Mouse (Mus musculus) CD4-positive helper T cell, adult 2 months (primary cell): ENCODE measurements around the gene Rergl.

ENCODE experiments used
- DNase-seq: peaks from one replicate; pipeline ENCODE4 v3.0.0-alpha.2; 2012; ENCODE audit warnings: low read depth, missing footprints, low spot score

Rergl gene

GRCm38 (mm10) chr6:139501876-139502275, at the start of gene Rergl:
Rergl (minus strand) TSS chr6:139501976.
- no peak for DNase-seq

GRCm38 (mm10) chr6:139538469-139538868, 36.7 kb upstream of the Rergl start:
- DNase-seq, result no peak

- no peak for DNase-seq
These were observed 23.6 kb upstream of the Rergl start for GRCm38 (mm10) chr6:139525406-139525805.

DNA sequence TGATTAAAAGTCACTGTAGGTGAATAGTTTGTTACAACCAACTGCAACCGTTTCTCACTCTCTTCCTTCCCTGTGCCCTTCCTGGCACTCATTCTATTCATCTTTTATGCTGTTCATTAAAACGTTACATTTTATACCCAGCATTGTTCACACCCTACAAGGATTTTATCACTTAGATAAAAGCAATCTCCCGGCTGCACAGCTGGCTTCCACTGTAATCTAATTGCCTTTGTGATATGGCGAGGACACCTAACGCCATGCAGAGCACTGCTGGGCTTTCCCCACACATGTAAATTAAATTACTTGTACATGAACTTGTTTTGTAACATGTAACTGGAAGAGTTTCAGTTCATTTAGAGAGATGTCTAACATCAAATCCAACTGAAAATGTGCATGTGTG, 22.5 kb upstream of the Rergl start:
- no peak for DNase-seq

DNA sequence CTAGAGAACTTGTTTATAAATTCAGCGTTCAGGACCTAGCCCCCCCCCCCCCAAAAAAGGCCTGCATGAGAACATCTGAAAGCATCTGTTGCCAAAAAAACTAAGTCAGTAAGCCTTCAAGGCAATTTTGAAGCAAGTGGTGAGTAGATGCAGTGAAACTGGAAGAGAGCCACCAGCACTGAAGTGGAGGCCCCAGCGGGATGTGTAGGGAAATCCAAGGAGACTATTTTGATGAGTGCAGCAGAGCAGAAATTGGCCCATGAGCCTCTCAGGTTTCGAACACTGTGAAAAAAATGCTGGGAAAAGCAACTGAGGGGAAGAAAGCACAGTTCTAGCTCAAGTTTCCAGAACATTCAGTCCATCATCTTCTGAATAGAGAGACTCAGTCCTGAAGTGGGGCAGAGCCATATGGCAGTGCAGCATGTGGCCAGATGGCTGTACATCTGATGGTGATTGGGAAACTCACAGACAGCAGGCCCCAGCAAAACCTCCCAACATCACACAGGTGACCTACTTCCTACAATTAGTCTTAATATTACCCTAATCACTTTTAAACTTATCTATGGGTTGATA, 13.2 kb upstream of the Rergl start:
- DNase-seq, result no peak

GRCm38 (mm10) chr6:139479730-139480129, 22.0 kb downstream of the Rergl start:
- no peak for DNase-seq

- no peak for DNase-seq
These were observed 36.8 kb downstream of the Rergl start for GRCm38 (mm10) chr6:139464980-139465379.

DNA sequence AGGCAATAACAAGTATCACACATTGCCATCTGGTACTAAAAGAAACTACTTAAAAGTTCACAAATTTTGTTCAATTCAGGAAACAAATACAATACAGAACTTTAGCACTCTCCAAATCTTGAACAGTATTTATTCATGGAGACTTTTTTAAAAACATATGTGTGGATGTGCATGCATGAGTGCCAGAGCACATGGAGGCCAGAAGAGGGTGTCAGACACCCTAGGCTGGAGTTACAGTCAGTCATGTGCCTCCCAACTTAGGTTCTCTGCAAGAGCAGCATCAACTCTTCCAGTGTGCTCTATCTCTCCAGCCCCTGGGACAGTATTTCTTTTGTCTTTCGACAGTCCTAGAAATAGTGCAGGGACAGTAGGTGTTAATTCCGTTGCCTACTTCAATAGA, 37.5 kb downstream of the Rergl start:
- DNase-seq, result no peak

- DNase-seq, result no peak
These were observed 40.7 kb downstream of the Rergl start for GRCm38 (mm10) chr6:139461094-139461493.

DNA sequence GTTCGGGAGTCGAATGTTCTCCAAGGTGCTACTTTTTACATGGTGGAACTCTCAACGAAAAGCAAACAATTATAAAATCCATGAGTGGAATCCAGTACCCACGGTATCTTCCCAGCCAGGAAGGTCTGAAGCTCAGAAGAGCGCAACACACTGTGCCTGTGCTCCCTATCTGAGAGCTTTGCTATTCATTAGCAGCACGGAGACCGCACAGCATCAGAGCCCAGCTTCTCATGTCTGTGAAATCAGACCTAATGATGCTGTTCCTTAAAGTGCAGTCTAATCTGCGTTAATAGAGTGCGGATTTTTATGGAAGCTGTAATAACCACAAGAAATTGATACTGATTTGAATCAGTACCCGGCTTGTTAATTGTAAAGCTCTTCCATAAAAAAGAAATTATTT, 41.3 kb downstream of the Rergl start:
- no peak for DNase-seq

- DNase-seq, result no peak
These were observed 57.8 kb downstream of the Rergl start for GRCm38 (mm10) chr6:139443999-139444398.
